ENCODE assay signal across 14 mouse cellular contexts in genomic region chr10:86772231-86772631, GRCm38 (mm10). TPM values are rescaled to one million over a fixed set of nuclear protein-coding genes. Genes with fewer than 3 reads are reported as not detected.
DNase-seq lines count a peak whose midpoint lies in the region; ATAC-seq and TF ChIP-seq lines count a peak whose summit lies in the region.
"Had no signal": no experiment of that assay in that cellular context is flagged by ENCODE, and none has a peak within 500 bp of the region (broad histone marks: within the 10 kb centered on the region; RNA-seq: fewer than 3 reads in every experiment).

No protein-coding gene starts in this region.

- no peaks in the 10 kb centered on the region for H3K9me3 ChIP-seq in hindbrain, embryonic 15.5 days
- H3K9me3 ChIP-seq in hindbrain, embryonic 10.5 days = no peaks in the 10 kb centered on the region
- H3K9me3 ChIP-seq in stomach, postnatal 0 days (ENCODE audit: control insufficient read depth, low read length) = no peaks in the 10 kb centered on the region
- H3K9me3 ChIP-seq: limb, embryonic 15.5 days had no signal

- no peak for TF ChIP-seq POLR2A in lung, adult 2 months (IDR thresholded peaks at IDR 0.05; ENCODE audit: borderline replicate concordance, extremely low read depth, low read depth, low read length)
- no peak for TF ChIP-seq POLR2A in brain, embryonic 14.5 days (IDR thresholded peaks at IDR 0.05; ENCODE audit: borderline replicate concordance, extremely low read depth, insufficient read depth, insufficient read length, poor library complexity, severe bottlenecking)

- 66% methylated on average over 6 of the region's 6 CpGs for WGBS in hindbrain, embryonic 15.5 days
- 85% methylated on average over 6 of the region's 6 CpGs for WGBS in hindbrain, embryonic 10.5 days
- WGBS in lung, adult 2 months = 50% methylated on average over 6 of the region's 6 CpGs
- 45% methylated on average over 6 of the region's 6 CpGs for WGBS in stomach, postnatal 0 days

- peaks cover 5% of the 10 kb centered on the region; the same call in 1 of the 2 replicates for H3K4me1 ChIP-seq in hindbrain, embryonic 15.5 days (replicated peaks)
- H3K4me1 ChIP-seq in hindbrain, embryonic 10.5 days (replicated peaks) = peaks cover 11% of the 10 kb centered on the region
- H3K4me1 ChIP-seq in lung, adult 2 months (ENCODE audit: control insufficient read depth, insufficient read depth, low read length) = no peaks in the 10 kb centered on the region
- no peaks in the 10 kb centered on the region for H3K4me1 ChIP-seq in stomach, postnatal 0 days (replicated peaks; ENCODE audit: control insufficient read depth, insufficient read depth)

- no peak for TF ChIP-seq CTCF in lung, adult 2 months (IDR thresholded peaks at IDR 0.05; ENCODE audit: insufficient read depth, low read length)
- no peak for TF ChIP-seq CTCF in brain, embryonic 14.5 days (IDR thresholded peaks at IDR 0.05; ENCODE audit: borderline replicate concordance, extremely low read depth, insufficient read depth, insufficient read length)
- no peak for TF ChIP-seq CTCF in stomach, postnatal 0 days (IDR thresholded peaks at IDR 0.05; ENCODE audit: low read depth)

- H3K36me3 ChIP-seq in hindbrain, embryonic 15.5 days = no peaks in the 10 kb centered on the region
- H3K36me3 ChIP-seq in hindbrain, embryonic 10.5 days = no peaks in the 10 kb centered on the region
- H3K36me3 ChIP-seq in stomach, postnatal 0 days (ENCODE audit: control insufficient read depth, insufficient read depth, low read length) = no peaks in the 10 kb centered on the region
- H3K36me3 ChIP-seq: limb, embryonic 15.5 days had no signal

- DNase-seq in hindbrain, embryonic 10.5 days (ENCODE audit: low spot score) = no peak
- peak; percentile 10 for DNase-seq in lung, postnatal 10 days
- no peak for DNase-seq in lung, adult 2 months
- DNase-seq in brain, embryonic 14.5 days (ENCODE audit: low read depth) = peak; percentile 50
- DNase-seq in stomach, postnatal 0 days (ENCODE audit: low spot score) = no peak
- DNase-seq in frontal cortex, postnatal 25 days (ENCODE audit: low spot score in 2 of 2) = no peak
- DNase-seq: thymus, postnatal 4 days had no signal

- no peak overlapping the region for H3K9ac ChIP-seq in hindbrain, embryonic 15.5 days
- H3K9ac ChIP-seq in stomach, postnatal 0 days (ENCODE audit: low read length) = no peak overlapping the region
- H3K9ac ChIP-seq: limb, embryonic 15.5 days had no signal

- TF ChIP-seq EP300 in stomach, postnatal 0 days (optimal IDR thresholded peaks at IDR 0.05) = no peak

- H3K4me3 ChIP-seq in hindbrain, embryonic 15.5 days = no peak overlapping the region
- H3K4me3 ChIP-seq in hindbrain, embryonic 10.5 days = no peak overlapping the region
- H3K4me3 ChIP-seq in lung, adult 2 months (replicated peaks; ENCODE audit: extremely low read depth, low read depth, low read length) = no peak overlapping the region
- H3K4me3 ChIP-seq in stomach, postnatal 0 days (ENCODE audit: low read depth, low read length) = no peak overlapping the region
- H3K4me3 ChIP-seq: limb, embryonic 15.5 days had no signal

- peak; percentile 61; the same call in 1 of the 2 replicates for ATAC-seq in hindbrain, embryonic 15.5 days (ENCODE audit: low FRiP score, low read depth)
- ATAC-seq in stomach, postnatal 0 days (ENCODE audit: low FRiP score, low TSS enrichment) = peak; percentile 56; the same call in 1 of the 2 replicates
- ATAC-seq: activated CD4-positive, CD25-positive, alpha-beta regulatory T cell, adult 4 months; inflammation-experienced regulatory T-cells, adult 6 months had no signal

- H3K27me3 ChIP-seq in hindbrain, embryonic 15.5 days = no peaks in the 10 kb centered on the region
- H3K27me3 ChIP-seq in hindbrain, embryonic 10.5 days (ENCODE audit: insufficient read depth, poor library complexity, severe bottlenecking) = no peaks in the 10 kb centered on the region
- no peaks in the 10 kb centered on the region for H3K27me3 ChIP-seq in stomach, postnatal 0 days (ENCODE audit: control insufficient read depth, insufficient read depth, low read length)
- H3K27me3 ChIP-seq: limb, embryonic 15.5 days had no signal

- H3K27ac ChIP-seq in hindbrain, embryonic 15.5 days (replicated peaks) = peak overlapping the region; percentile 31
- no peak overlapping the region for H3K27ac ChIP-seq in hindbrain, embryonic 10.5 days
- H3K27ac ChIP-seq in stomach, postnatal 0 days (replicated peaks) = no peak overlapping the region
- H3K27ac ChIP-seq: limb, embryonic 15.5 days had no signal

- no peak overlapping the region for H3K4me2 ChIP-seq in hindbrain, embryonic 15.5 days
- no peak overlapping the region for H3K4me2 ChIP-seq in stomach, postnatal 0 days (replicated peaks; ENCODE audit: low read depth)
- H3K4me2 ChIP-seq: limb, embryonic 15.5 days had no signal

RNA-seq across cellular contexts. Expression of gene Nt5dc3, which starts 6.6 kb away (rescaled TPM):
- polyA plus RNA-seq in hindbrain, embryonic 15.5 days (2015; fragmentation: Nextera tagmentation; extraction: Ambion mirVana) = 10.8 and 12.0 TPM in 2 replicates
- 0.77 and 1.4 TPM in 2 replicates for polyA plus RNA-seq in hindbrain, embryonic 10.5 days (2016; fragmentation: Nextera tagmentation; extraction: Ambion mirVana)
- 8.6 and 12.8 TPM in 2 replicates for polyA plus RNA-seq in lung, adult 2 months (2012; rRNA removed)
- 37.5 and 47.7 TPM in 2 replicates for polyA plus RNA-seq in brain, embryonic 14.5 days (2012; rRNA removed)
- 1.2 TPM in 2 replicates for polyA plus RNA-seq in stomach, postnatal 0 days (2015; fragmentation: Nextera tagmentation; extraction: Ambion mirVana)

RNA-seq across cellular contexts. Expression of gene Gm49358, which starts 8.5 kb away (rescaled TPM):
- polyA plus RNA-seq in hindbrain, embryonic 15.5 days (2015; fragmentation: Nextera tagmentation; extraction: Ambion mirVana) = not detected in 2 replicates
- polyA plus RNA-seq in hindbrain, embryonic 10.5 days (2016; fragmentation: Nextera tagmentation; extraction: Ambion mirVana) = not detected in 2 replicates
- not detected in 2 replicates for polyA plus RNA-seq in lung, adult 2 months (2012; rRNA removed)
- polyA plus RNA-seq in brain, embryonic 14.5 days (2012; rRNA removed) = 0.06 TPM in 1 of 2 replicates, not detected in the other
- polyA plus RNA-seq in stomach, postnatal 0 days (2015; fragmentation: Nextera tagmentation; extraction: Ambion mirVana) = not detected in 2 replicates
- polyA plus RNA-seq: activated CD4-positive, CD25-positive, alpha-beta regulatory T cell, adult 4 months; cortical plate, adult 2 months; frontal cortex, adult 2 months; inflammation-experienced regulatory T-cells, adult 6 months; limb, embryonic 15.5 days; small intestine, adult 2 months had no signal

Comparison
In these comparisons a context has a peak if more than half of its experiments do, and no peak if none do; other contexts are left out.
1. DNase-seq: peak in lung, postnatal 10 days (single experiment) and brain, embryonic 14.5 days (single experiment); none in hindbrain, embryonic 10.5 days (single experiment), lung, adult 2 months (single experiment), stomach, postnatal 0 days (single experiment) and frontal cortex, postnatal 25 days (0 of 2).